Mouse (Mus musculus) kidney, postnatal 14 days (tissue): ENCODE results near the gene Rnf215.
"Not testable (repeated sequence)": the region's sequence is repeated elsewhere in the genome, so short reads cannot be mapped to it uniquely, and the experiment has no call there.

Experiments
- DNase-seq: peaks from one replicate; pipeline ENCODE4 v3.0.0; 2022; ENCODE audit warnings: mixed read lengths

The Rnf215 gene

DNA sequence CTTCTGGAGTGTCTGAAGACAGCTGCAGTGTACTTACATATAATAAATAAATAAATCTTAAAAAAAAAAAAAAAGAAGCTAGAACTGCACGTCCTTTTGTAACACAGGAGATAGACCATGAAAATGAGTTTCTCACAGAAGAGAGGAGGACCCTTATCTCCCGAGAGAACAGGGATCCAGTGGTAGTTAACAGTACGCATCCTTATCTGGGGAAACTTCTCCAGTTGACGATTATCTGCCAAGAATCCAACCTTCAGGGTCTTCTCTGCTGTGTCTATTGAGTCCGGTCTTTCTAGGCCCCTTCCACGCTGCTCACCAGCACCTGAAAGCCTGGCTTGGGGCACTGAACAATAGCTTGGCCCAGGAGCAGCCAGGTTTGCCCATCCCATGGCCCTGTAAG is 21.0 kb upstream of the Rnf215 start:
- DNase-seq: no peak

DNA sequence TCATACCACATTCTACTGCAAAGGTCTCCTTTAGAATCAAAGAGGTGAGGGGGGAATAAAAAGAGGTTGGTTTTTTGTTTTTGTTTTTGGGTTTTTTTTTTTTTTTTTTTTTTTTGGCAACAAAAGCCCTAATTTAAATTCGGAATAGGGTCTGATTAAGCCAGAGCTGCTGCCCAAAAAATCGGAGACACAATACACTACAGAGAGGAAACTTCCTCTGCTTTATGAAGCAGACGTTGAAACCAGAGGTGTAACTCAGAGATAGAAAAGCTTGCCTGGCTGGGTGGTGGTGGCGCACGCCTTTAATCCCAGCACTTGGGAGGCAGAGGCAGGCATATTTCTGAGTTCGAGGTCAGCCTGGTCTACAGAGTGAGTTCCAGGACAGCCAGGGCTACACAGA is 20.5 kb upstream of the Rnf215 start:
- not testable (repeated sequence) for DNase-seq

DNA sequence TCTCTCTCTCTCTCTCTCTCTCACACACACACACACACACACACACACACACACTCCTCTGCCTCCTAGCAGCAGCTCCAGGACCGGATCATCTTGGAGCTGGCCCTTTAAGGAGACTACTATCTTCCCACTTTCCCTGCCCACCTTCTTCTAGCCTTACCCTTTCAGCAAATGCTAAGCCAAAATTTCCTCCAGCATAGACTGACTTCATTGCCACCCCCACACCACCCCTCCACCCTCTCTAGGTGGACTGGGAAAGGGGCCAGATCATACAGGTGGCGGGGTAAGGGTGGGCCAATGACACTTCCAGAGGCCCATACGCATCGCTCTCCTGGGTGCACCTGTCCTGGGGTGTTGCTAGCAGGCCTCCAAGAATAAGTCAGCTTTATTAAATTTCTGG is 19.6 kb upstream of the Rnf215 start:
- DNase-seq: no peak

DNA sequence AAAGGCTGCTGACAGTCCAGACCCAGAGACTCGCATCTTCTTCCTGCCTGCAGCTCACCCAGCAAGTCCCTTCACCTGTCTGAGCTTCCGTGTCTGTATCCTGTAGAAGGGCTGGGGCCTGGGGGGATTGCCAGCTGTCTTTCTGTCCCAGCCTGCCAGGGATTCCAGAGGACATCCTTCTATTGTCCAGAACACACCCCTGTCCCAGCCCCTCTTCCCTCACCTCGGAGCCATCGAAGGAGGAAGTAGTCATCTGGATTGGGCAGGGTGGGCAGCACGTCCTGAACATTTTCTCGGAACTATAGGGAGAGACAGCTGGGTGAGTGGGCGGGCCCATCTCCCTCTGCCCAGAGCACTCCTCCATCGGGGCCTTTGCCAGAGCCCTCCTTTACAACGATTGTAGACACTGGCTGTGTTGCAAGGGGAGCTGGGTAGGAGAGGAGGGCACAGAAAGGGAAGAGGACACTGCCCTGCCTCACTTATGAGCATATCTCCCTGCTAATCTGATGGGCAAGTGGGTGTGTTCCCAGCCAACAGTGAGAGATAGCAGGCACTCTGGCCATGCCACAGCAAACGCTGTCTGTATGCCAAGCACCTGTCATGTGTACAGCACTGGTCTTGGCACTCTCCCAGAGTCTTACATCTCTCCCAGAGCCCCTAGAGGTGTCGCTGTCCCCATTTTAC is 18.4 kb upstream of the Rnf215 start:
- DNase-seq: peak; percentile 27

DNA sequence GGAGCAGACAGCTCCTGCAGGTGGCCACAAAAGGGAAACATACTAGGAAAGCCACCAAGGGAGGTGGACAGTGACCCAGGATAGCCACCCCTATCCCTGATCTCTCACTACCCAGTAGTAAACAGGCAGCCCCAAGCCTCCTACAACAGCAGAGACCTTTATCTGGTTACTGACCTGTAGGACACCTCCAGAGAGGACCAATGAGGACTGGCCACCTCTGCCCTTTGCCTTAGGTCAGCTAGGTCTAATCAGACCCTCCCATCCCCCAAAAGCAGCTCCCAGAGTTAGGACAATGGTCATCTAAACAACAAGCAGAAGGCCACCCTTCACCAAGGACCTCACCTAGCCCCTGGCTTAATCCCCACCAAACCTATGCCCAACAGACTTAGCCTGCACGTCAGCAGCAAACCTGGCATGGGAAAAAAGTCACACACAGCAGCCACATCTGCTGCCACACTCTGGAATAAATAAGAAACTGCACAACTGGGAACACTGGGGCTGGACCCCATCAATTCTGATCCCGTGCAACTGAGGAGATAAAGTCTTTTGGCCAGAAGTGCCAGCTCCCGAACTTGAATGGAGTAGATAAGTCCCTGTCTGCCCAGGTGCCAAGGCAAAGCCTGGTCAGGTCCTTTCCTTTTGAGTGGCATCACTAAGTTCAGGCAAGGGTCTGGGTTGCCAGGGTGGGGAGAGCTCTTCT is 17.5 kb upstream of the Rnf215 start:
- no peak for DNase-seq

DNA sequence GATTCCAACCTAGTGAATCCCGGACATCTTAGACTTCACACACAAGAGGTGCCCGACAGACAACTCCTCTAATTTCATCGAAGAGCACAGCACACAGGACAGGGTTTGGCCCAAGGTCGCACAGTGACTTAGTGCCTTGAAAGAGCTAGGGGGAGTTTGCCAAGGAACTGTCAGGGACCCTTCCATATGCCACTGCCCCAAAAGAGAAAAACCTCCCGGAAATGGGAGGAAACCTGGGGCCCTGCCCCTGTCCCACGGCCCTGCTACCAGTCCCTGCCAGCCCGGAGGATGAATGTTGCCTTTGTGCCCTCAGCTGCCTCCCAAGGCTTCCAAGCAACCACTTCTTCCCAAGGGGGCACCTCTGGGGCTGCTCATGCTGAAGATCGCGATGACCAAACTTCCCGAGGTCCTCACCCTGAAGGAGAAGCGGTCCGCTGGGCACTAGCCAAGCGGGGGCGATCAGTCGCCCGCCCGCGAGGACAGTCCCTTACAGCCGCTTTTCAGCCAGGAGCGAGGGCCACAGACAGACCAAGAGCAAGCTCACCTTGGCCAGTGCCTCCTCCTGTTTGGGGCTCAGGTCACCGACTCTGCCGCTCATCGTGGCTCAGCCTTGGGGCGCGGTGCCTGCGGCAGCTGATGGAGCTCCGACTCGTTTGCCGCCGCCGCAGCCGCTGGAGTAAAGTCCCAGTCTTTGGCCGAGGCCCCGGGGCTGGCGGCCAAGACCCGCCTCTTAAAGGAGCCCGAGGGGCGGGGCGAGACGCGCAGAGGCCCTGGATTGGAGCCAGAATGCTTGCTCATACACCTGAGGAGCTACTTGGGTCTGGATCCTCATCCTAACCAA is 16.7 kb upstream of the Rnf215 start:
- DNase-seq: peak; percentile 86

DNA sequence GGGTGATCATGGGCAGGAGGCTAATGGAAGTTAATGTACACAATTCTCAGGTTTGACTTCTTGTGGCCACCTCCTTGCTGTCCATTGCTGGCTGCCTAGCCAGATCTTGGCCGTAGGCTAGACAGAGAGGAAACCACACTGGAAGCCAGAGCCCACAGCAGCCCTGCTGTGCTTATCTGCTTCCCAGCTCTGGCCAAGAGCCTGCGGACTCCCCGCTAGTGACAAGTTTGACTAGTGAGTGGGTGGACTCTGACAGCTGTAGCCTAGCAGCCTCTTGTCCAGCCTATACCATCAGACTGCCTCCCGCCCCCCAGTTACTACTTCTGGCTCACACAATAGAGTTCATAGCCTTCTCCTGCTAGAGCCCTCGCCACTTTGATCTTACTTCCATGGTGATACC is 15.4 kb upstream of the Rnf215 start:
- no peak for DNase-seq

DNA sequence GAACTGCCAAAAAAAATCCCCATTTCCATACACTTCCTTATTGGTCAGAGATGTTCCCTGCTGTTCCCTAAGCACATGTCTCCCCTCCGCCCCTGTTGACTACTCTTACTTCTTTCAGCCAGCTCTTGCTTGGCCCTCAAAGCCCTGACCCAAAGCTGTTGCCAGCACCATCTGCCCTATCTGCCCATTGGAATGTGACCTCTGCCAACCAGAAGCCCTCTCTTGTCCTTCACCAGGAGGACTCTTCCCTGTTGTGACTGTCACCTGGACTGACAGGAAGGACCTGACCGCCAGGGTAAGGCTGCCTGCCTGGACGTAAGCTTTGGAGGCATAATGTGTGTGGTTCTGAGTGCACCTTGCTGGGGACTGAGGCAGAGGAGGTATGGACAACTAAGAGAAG is 13.3 kb upstream of the Rnf215 start:
- no peak for DNase-seq

DNA sequence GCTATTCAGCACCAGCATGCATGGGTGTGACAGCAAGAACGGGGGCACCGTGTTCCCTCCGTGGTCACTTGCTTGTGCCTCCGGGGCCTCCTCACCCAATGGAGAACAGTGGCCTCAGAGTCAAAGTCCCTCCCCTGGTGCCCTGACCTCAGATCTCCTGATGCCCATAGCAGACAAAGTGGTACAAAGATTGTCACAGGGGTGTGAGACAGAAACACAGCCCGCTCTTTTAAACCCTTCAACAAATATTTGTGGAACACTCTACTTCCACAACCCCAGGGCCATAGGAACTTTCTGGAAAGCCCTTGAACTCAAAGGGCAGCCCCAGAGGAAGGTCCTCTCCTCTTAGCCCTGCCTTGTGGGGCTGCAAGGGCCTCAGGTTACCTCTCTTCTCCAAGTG is 12.8 kb upstream of the Rnf215 start:
- DNase-seq: no peak

DNA sequence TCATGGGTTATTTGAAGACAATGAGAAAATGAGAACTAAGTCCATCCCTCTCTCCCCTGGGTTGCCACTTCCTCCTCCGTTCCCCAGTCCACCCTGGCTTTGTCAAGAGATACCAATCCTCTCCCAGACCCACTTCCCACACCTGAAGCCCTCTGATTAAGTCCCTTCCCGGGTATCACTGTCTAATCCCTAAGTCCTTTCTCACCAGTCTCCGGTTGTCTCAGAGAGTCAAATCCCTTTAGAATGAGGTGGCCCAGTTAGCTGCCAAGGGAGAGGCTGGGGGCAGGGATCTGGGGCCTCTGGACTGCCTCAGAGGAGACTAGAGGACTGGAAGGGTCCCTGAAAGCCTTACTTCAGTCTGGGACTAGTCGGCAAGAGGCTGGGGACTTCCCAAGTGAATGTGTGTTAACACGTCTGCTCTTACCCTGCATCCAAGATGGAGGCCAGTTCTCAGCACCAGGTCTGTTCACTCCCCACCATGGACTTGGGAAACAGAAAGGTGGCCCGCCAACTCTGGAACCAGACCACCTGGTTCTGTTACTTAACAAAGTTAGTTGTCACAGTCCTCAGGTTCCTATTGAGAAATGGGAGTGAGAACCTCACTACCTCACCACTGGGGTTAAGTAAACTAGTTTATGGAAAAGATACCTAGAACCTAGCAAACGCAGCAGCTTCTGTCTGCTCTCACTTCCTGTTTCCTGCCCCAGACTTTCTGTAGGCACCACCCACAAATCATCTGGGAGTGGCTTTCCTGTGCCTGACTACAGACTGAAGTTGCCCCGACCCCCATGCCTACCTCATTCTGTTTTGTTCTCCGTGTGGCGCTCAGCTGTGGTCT is 12.0 kb upstream of the Rnf215 start, which contains the start of gene Sec14l2:
Sec14l2 (minus strand) TSS at position 674 of the 838 bp plus-strand sequence.
- no peak for DNase-seq

DNA sequence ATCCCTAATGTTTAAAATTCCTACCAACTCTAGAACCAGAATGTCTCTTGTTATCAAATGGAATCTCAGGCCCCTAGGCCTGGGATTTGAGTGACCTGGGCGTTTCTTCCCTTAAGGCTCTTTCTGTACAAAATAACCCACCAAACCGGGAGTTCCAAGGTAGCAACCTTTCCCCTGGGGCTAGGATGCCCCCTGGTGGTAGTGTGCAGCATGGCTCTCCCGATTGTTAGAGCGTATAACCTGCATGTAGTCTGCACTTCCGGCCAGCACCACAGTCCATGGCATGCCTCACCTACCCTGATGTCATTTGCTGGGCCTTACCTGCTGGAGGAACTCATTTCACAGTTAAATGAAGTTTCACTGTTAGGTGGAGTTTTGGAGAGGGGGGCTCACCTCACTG is 11.1 kb upstream of the Rnf215 start:
- DNase-seq: no peak

DNA sequence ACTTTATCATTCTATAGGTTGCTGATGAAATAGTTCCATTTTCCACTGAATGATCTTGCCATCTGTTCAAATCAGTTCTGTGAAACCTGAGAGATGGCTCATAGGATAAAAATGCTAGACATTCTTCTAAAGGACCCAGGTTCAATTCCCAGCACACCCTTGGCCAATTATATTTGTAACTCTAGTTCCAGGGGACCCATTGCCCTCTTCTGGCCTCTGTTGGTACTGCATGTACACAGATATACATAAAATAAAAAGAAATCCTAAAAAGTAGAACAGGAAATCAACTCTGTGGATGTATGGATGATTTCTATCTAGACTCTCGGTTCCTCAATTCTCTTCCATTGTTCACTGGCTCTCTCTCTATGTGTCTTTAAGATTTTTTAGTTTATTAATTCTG is 7.9 kb upstream of the Rnf215 start:
- DNase-seq: no peak

DNA sequence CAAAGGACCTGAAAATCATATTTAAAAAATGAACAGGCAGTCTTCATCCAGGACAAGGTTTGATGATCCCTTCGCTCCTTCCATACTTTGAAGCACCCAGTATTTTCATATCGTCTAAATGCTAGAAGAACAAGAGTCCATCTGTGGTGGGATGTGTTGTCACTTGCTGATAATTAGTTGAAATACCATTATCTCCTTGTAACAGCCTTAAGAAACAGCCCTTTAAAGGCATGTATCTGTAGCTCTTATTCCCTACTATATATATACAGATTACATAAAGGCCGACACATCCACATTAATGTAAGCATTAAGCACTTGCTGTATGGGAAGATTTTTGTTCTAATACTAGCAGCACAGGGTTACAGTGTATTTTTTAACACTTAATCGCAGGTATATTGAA is 6.5 kb upstream of the Rnf215 start:
- DNase-seq: not testable (repeated sequence)

DNA sequence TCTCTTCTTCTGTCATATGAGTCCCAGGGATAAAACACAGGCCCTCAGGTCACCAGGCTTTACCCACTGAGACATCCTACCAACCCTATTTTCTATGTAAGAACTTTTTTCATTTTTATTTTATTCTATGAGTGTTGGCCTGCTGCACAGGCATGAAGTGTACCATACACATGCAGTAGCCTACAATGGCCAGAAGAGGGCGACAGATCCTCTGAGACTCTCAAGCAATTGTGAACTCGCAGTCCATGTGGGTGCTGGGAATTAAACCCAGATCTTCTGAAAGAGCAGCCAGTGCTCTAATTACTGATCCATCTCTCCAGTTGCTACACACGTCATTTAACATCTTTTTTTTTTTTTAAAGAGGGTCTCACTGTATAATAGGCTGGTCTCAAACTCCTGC is 1.6 kb upstream of the Rnf215 start:
- no peak for DNase-seq

DNA sequence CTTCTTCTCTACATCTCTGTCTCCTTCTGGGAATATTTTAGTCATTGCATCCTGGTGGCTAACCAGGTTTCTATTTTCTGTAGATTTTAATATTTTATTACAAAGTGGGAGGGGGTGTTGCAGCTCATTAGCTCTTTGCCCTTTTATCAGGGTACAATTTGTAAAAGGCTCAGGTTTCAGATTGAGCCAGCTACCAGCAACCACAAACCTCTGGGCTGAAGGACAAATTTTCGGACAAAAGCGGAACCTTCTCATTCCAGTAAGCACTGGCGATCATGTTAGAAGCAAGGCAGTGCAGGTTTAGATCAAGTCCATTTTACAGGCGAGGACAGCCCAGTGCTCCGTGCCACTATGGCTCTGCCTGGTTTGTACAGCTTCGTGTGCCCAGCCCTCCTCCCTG is 602 bp upstream of the Rnf215 start:
- DNase-seq: no peak

DNA sequence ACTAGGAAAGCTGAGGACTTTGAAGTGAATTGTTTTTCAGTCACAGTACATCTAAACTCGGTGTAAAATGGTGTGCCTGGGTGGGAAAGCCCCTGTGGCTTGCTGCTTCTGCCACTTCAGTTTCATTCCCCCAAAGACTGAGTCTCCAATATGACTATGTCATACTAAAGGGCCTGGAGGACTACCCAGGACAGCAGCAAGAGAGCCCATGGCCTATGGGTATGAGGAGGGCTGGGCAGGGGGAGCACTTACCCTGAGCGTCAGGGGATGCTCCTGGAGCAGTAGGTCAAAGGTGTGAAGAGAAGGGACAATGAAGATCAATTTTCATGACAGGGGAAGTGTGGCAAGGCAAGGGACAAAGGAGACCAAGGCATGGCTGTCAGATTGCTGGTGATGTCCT is 4.0 kb downstream of the Rnf215 start:
- DNase-seq: no peak

DNA sequence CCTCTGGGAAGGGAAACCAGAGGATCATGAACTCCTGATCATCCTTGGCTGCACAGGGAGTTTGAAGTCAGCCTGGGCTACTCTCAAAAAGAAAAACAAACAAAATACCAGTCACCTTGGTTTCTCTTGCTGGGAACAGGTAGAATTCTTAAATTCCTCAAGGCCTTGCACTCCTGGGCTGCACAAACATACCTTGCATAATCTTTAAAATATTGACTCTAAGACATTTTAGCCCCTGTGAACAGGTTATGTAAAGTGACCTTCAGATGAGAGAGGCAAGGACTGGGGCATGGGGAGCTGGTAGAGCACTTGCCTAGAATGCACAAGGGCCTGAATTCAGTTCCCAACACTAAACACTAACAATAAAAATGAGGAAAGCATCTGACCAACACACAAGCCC is 6.5 kb downstream of the Rnf215 start:
- no peak for DNase-seq

DNA sequence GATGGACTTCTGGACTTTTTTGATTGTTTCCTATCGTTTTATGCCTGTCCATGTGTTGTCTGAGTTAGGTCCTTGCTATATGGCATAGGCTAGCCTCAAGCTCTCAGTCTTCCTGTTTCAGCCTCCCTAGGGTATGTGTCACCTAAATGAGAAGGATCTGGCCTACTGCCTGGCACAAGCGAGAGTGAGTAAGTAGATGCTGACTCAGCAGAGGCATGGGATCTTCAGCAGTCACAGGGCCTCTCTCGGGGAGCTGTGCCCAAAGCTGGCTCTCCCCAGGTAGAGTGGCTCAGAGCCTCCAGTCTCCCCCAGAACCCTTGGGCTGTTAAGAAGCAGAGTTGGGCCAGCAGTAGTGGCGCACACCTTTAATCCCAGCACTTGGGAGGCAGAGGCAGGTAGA is 7.3 kb downstream of the Rnf215 start:
- no peak for DNase-seq

DNA sequence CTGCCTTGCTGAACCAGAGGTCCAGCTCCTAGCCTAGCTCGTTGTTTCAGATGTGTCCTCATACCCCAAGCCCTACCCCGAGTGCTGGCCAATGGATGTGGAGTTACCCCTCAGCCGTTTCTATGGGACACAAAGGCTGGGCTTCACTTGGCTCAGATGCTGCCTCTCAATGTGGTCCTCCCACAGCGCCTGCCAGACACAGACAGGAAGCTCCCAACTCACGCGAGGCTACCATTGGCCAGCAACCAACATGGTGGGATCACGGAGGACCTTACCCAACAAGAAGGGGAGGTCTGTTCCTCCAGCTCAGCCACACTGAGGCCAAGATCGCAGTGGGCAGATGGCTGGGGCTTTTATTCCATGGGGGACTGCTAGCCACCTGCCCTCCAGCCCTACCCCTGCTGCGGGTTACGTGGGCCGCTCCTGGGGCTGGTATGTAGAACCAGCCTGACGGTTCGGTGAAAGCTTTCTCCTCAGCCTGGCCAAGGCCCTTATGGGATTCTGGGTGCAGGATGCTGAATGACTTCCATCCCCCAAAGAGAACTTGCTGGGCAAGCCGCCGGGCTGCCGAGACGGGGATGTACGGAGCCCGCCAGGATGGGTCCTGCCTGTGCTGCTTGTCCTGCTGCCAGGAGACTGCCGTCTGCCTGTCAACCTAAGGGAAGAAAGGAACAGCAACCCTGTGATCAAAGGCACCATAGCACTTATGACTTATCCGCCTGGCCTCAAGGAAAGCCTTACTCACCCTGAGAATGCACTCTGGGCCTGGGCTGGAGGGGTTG is 8.5 kb downstream of the Rnf215 start:
- DNase-seq: no peak

DNA sequence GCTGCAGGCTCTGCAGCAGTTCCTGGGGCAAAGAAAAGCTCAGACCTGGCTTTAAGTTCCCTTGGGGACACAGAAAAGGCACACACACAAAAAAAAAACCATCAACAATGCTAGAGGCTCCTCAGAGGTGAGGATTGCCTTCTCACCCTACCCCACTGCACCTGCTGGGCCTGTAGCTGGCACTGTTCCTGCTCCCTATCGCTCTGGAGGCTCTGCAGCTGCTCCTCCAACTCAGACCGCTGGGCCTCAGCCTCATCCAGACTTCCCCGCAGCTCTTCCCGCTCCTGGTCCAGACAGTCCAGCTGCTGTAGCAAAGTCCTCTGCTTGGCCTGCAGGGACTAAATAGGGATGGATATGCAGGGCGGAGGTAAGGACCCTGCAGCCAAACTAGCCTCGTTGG is 11.4 kb downstream of the Rnf215 start:
- DNase-seq: no peak

DNA sequence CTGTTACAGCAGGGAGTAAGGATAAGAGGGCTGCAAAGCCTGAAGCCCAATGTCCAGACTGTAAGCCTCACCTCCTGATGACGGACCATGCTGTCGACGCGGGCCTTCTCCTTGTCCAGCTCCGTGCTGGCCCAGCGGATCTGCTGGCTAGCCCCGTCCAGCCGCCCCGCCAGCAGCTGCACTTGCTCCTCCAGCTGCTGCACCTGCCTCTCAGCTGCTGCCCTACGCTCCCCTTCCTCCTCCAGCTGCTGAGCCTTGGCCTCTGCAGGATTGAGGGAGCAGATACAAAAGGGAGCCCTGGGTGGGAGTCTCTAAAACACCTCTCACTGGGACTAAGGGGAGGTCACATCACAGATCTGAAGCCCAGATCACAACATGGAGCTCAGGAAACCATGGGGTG is 12.1 kb downstream of the Rnf215 start:
- DNase-seq: no peak

DNA sequence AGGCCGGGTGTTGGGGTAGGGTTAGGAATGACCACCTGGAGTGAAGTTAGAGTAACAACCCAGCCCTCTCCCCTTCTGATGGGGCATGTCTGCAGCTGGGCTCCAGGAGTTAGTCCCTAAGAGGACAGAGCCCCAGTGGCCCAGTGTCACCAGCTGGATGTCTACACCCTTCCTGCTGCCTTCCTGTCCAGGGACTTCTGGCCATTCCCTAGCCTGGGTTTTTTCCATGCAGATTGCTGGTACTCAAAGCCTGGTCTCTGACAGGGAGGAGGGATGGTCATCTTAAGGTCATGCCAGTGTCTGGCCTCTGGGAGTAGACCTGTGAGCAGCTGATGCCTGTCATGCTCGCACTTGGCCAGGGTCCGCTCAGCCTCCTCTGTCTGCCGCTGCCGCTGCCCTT is 13.1 kb downstream of the Rnf215 start:
- peak; percentile 65 for DNase-seq
